Mouse (Mus musculus): ENCODE results near the gene Cnot10. TPM values are rescaled to one million over a fixed set of nuclear protein-coding genes. Genes with fewer than 3 reads are reported as not detected.
A peak's percentile ranks its signal among the peaks of the same experiment; 100 is the strongest.

Gene Cnot10
- total RNA-seq, 2 experiments from 2014 or later: 43.8 to 58.2 TPM

DNA sequence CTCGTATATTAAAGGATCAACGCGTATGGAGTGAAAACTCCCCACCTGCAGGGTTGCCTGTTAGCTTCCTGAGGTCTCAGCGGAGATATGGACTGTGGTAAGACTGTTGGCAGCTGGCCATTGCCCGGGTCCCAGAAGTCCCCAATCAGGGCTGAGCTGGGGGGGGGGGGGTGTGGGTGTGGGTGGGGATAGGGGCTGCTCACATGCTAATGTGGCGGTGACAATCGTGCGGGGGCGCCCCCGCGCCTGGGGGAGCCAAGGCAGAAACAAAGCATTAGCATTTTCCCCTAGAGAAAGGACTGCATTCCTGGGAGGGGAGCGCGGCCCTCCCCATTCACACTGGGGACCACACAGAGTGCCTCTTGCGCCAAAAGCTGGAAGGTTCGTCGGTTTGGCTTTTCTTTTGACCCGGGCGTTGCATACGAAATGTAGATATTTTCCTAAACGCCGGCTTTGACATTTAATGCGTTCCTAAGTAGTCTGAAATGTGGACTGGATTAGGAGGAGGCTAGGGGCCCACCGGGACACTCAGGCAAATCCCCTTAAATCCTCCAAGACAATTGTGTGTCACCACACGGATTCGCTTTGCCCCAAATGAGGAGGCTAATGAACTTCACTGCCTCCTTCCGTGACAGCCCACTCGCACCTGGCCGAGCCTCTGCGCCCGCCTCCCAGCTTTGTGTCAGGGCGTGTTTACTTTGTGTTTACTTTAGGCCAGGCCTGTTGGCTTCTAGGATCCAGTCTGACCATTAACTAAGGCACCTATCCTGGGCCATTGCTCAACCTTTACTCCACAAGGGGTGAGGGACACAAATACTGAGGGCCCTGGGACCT lies 55.6 kb downstream of the Cnot10 start:
- DNase-seq (ENCODE audit: low spot score in 2 of 2): peak in 1 of 2 experiments; percentile 16

DNA sequence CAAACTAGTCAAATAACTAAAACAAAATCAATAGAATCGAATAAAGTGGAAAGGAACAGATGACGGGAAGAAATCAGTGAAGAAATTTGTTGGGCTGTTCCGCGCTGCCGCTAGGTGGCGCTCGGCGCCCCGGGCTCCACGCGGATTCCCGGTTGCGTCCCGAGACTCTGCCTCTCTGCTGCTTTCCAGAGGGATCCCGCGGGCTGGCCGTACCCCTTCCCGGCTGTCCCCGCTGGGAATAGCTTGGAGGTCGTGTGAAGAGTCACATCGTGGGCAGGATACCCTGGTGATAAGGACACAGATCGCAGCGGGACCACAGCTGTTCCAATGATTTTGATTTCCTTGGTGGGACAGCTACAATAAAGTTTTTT lies 56.2 kb downstream of the Cnot10 start:
- DNase-seq (ENCODE audit: low spot score in 2 of 2): peak; percentile 40 to 60

DNA sequence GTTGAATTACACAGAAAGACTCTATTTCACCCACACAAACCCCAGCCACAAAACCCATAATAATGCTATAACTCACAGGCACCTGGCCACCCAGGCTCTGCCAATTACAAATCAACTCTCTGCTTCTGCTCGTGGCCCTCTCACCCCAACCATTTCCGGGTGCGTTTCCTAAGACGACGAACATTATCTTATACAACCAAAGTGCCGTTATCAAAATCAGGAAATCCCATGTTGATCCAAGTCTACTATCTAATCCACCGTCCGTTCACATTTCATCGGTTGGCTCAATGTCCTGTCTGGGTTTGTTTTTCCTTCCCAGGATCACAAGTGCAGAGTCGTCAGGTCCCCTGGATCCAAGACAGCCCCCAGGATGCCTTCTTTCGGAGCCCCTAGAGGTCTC lies 61.3 kb downstream of the Cnot10 start:
- DNase-seq (ENCODE audit: low spot score in 2 of 2): no peak

DNA sequence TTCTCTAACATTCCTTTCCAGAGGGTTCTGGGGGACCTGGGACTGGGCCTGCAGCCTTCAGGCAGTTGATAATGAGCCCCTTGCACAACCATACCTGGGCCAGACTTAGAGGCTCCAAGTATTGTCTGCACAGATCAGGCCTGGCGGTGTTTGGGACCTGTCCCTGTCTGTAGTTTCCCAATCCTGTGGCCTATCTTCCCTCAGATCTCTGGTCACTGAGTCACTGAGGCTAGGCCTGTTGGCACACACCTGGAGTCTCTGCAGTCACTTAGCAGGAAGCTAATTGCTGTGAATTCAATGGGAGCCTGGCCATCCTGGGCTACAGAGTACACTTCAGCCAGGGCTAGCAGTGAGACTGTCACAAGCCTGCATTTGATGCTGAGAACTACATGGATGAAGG lies 64.0 kb downstream of the Cnot10 start:
- DNase-seq (ENCODE audit: low spot score in 2 of 2): no peak

DNA sequence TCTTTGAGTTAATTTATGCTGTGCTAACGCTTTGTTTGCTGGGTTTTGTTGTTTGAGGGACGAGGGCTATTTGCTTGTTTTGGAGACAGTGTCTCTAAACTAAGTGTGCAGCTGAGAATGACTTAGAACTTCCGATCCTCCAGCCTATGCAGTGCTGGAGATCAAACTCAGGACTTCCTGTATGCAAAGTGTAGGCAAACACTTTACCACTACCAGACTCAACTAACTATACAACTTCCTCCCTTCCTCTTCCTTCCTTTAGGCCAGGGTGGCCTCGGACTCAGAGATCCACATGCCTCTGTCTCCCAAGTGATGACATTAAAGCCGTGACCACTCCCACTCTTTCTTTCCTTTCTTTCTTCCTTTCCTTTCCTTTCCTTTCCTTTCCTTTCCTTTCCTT lies 66.5 kb downstream of the Cnot10 start:
- DNase-seq (ENCODE audit: low spot score in 2 of 2): no peak

- no peak for DNase-seq (ENCODE audit: low spot score in 2 of 2)
Measured at GRCm38 (mm10) chr9:114568682-114569474, 71.1 kb downstream of the Cnot10 start.

GRCm38 (mm10) chr9:114564667-114565066 lies 75.3 kb downstream of the Cnot10 start:
- DNase-seq (ENCODE audit: low spot score in 2 of 2): no peak

- DNase-seq (ENCODE audit: low spot score in 2 of 2): peak; percentile 14 to 26
Measured at GRCm38 (mm10) chr9:114563761-114564606, 76.0 kb downstream of the Cnot10 start, which contains the start of gene Trim71. Gene Trim71, minus strand, starts transcription at chr9:114564369.

GRCm38 (mm10) chr9:114562919-114563751 lies 76.8 kb downstream of the Cnot10 start:
- peak in 1 of 2 experiments; percentile 9 for DNase-seq (ENCODE audit: low spot score in 2 of 2)

DNA sequence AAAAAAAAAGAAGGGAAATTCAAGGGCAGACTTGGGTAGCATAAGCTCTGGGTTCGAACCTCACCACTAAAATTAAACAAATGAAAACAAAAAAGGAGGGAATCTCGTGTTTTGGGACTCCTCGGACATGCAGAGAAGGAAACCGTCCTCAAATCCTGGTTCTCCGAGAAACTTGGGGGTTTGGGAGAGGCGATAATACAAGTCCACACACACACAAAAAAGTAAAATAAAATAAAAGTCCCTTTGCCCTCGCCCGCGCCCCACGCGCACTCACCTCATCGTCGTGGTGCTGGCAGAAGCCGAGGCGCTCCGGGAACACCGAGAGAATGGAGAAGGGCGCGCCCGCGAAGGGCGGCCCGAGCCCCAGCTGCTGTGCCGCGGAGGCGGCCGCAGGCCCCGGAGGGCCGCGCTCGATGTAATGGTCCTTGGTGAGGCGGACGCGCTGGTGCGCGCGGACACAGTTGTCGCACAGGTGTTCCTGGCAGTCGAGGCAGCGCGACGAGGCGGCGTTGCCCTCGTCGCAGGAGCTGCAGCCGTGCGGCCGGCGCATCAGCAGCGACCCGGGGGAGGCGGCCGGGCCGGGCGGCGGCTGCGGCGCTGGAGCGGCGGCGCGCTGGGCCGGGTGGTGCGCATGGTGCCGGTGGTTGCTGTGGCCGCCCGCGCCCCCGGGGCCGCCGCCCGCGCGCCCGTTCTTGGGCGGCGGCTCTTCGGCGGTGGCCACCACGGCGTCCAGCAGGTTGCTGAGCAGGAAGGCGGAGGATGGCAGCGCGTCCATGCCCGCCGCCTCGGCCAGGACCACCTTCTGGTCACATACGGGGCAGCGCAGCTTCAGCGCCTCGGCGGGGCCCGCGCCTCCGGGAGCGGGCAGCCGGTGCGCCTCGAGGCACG lies 77.7 kb downstream of the Cnot10 start:
- DNase-seq (ENCODE audit: low spot score in 2 of 2): no peak

DNA sequence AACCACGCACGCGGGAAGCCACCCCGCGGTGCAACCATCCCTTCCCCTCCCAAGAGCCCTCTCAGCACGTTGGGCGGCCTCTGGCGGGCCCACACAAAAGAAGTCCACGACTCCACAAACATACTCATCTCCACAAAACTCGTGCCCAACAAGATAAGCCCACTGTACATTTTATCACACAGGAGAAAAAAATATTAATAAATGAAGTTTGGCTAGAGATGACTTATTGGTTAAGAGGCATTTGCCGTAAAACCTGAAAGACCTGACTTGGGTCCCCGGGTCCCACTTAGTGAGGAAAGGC lies 78.4 kb downstream of the Cnot10 start:
- no peak for DNase-seq (ENCODE audit: low spot score in 2 of 2)

GRCm38 (mm10) chr9:114560771-114561670 lies 79.0 kb downstream of the Cnot10 start:
- no peak for DNase-seq (ENCODE audit: low spot score in 2 of 2)

DNA sequence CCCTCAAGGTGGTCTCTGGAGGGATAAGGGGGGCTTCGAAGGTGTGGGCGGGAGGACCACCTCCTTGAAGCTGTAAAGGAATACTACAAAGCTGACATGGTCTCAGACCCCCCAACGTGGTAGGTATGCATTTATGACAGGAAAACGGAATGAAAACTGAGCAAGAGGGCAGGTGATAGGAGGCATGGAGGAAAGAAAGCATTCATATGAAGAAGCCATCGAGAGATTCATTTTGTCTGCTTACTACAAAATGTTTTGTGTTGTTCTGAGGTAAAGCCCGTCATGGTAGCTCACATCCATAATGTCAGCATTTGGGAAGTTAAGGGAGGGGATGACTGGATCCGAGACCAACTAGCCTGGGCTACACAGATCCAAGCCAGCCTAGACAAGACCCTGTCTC lies 79.8 kb downstream of the Cnot10 start:
- no peak for DNase-seq (ENCODE audit: low spot score in 2 of 2)

DNA sequence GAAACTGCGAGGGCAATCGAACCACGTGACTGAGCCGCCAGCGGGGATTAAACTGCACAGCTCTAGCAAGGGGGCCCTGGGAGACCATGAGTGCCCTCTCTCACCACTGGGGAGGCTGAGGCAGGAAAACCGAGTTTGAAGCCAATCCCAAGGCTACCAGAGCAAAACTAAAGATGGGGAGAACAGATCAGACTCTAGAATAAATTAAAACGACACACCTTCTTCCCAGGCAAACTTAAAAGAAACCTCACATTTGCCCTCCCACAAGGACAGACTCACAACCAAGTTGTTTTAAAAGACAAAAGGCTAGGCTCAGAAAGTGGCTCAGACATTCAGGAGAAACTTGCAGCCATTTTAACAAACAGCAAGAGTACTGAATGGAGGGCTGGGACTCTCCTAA lies 82.9 kb downstream of the Cnot10 start:
- DNase-seq (ENCODE audit: low spot score in 2 of 2): no peak

DNA sequence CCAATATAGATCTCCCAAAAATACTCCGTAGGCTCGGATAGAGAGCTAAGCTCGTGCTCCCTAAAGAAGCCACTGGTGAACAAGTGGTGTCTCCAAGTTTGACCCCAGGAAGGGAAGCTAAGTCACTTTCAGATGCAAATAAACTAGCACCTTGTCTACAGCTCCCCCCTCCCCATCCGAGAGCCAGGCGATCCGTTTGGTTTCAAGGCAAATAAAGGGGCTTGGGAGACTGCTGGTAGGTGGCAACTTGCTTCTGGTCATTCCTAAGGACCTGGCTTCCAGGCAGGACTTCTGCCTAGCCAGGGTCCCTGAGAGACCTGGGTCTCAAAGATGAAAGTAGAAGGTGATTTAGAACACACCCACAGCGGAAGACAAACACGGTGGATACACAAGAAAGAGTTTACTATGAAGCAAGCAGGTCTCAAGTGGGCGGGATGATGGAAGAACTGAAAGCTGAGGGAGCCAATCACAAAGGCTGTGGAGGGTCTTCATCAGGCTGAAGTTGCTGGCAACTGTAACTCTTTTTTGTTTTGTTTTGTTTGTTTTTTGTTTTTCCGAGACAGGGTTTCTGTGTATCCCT lies 83.6 kb downstream of the Cnot10 start:
- no peak for DNase-seq (ENCODE audit: low spot score in 2 of 2)

- no peak for DNase-seq (ENCODE audit: low spot score in 2 of 2)
Measured at GRCm38 (mm10) chr9:114554355-114554979, 85.5 kb downstream of the Cnot10 start.

GRCm38 (mm10) chr9:114553828-114554227 lies 86.2 kb downstream of the Cnot10 start:
- no peak for DNase-seq (ENCODE audit: low spot score in 2 of 2)

DNA sequence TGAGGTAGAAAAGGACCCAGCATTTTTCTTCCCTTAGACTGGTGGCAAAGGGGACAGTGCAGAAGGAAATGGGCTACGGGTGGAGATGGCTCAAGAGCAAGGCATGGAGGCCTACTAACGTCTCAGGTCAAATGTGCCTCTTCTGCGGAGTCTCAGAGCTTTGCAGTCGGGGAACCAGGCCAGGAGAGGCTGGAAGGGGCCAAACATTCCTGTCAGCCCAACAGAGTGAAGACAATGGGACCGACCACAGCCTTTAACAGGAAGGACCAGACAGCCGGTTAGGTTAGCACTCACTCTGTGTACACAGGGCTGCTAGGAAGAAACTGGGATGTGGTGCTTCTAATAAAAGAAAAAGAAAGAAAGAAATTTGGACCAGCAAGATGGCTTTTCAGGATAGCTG lies 90.0 kb downstream of the Cnot10 start:
- no peak for DNase-seq (ENCODE audit: low spot score in 2 of 2)
